Mouse (Mus musculus) lung, embryonic 14.5 days (tissue): ENCODE measurements around the gene Tmx2. TPM values are rescaled to one million over a fixed set of nuclear protein-coding genes. Genes with fewer than 3 reads are reported as not detected.
A peak's percentile ranks its signal among the peaks of the same experiment; 100 is the strongest.

Experiments used
- ATAC-seq: fragments of 200-750 bp; cut with Nextera tagmentation; 2 replicates; pipeline ENCODE4 v1.8.0; 2017; ENCODE audit warnings: mild to moderate bottlenecking, moderate TSS enrichment, moderate library complexity; ENCODE audit not compliant: insufficient read depth
- DNase-seq: peaks from one replicate; pipeline ENCODE4 v3.0.0-alpha.2; 2015
- H3K27ac ChIP-seq: fragments of 300-500 bp; sonication (generic); 2 replicates; pipeline ENCODE4 v1.5.1; 2014; ENCODE audit warnings: low read depth, mild to moderate bottlenecking, moderate library complexity
- H3K27me3 ChIP-seq: fragments of 300-500 bp; sonication (generic); 2 replicates; pipeline ENCODE4 v1.6.1; 2014; ENCODE audit warnings: low read length, control low read depth; ENCODE audit not compliant: insufficient read depth
- H3K36me3 ChIP-seq: fragments of 300-500 bp; sonication (generic); 2 replicates; pipeline ENCODE4 v1.6.1; 2014; ENCODE audit warnings: control low read depth; ENCODE audit not compliant: insufficient read depth
- H3K4me1 ChIP-seq: fragments of 300-500 bp; sonication (generic); 2 replicates; pipeline ENCODE4 v1.6.1; 2014; ENCODE audit warnings: antibody characterized with exemption, control low read depth; ENCODE audit not compliant: insufficient read depth
- H3K4me2 ChIP-seq: fragments of 300-500 bp; sonication (generic); 2 replicates; pipeline ENCODE4 v1.6.1; 2014; ENCODE audit warnings: mild to moderate bottlenecking
- H3K4me3 ChIP-seq: fragments of 300-500 bp; sonication (generic); 2 replicates; pipeline ENCODE4 v1.5.1; 2014; ENCODE audit warnings: low read depth, low read length
- H3K9ac ChIP-seq: fragments of 300-500 bp; sonication (generic); 2 replicates; pipeline ENCODE4 v1.6.1; 2014
- H3K9me3 ChIP-seq: fragments of 300-500 bp; sonication (generic); 2 replicates; pipeline ENCODE4 v1.6.1; 2016; ENCODE audit warnings: low read depth, low read length, control low read depth
- CTCF ChIP-seq: IDR thresholded peaks from 2 replicates; pipeline ENCODE4 v1.5.1; 2016; ENCODE audit warnings: antibody characterized with exemption, low read depth
- WGBS: fragments of 180-500 bp; shearing (Covaris S2); extraction: QIAGEN DNeasy Blood & Tissue Kit; methylation state at CpG from one replicate; pipeline ENCODE4 v1.1.7; 2014; 5-methylcytosine and 5-hydroxymethylcytosine counted together
- polyA plus RNA-seq: library from polyadenylated mRNA; unstranded; fragments of >200 nt; fragmentation: Nextera tagmentation; extraction: Ambion mirVana; gene quantifications from 2 replicates; pipeline ENCODE4 v1.2.1, GENCODE M21; 2014

The Tmx2 gene
- polyA plus RNA-seq, 1 experiment from 2014 or later, result 110 TPM

- H3K4me1 ChIP-seq, result no peaks in the 10 kb centered on the region; the same call in 1 of the 2 replicates
- H3K4me2 ChIP-seq, result peak within 1 kb of the TSS; percentile 61
- DNase-seq, result peak; percentile 95
- peak within 1 kb of the TSS; percentile 99 for H3K27ac ChIP-seq
- no peaks in the 10 kb centered on the region for H3K36me3 ChIP-seq
- no peaks in the 10 kb centered on the region for H3K27me3 ChIP-seq
- WGBS, result under 1% methylated on average over 15 of the region's 15 CpGs
- H3K4me3 ChIP-seq, result peak within 1 kb of the TSS; percentile 60
- ATAC-seq, result peak; percentile 98
- H3K9me3 ChIP-seq, result no peaks in the 10 kb centered on the region
- no peak for TF ChIP-seq CTCF
- H3K9ac ChIP-seq, result peak within 1 kb of the TSS; percentile 85
Observed at GRCm38 (mm10) chr2:84650464-84651195, 28.3 kb downstream of the Tmx2 start, which contains the start of gene Ctnnd1. Ctnnd1 (minus strand) TSS chr2:84650765.

- DNase-seq (peak; percentile 52), ATAC-seq (no peak)
- TF ChIP-seq CTCF, result no peak
- Histone ChIP-seq H3K4me1 (no peaks in the 10 kb centered on the region; the same call in 1 of the 2 replicates), H3K27ac (peak overlapping the region; percentile 99), H3K4me3 (peak overlapping the region; percentile 60), H3K4me2 (peak overlapping the region; percentile 61), H3K36me3 (no peaks in the 10 kb centered on the region), H3K9ac (peak overlapping the region; percentile 85), H3K9me3 (no peaks in the 10 kb centered on the region), H3K27me3 (no peaks in the 10 kb centered on the region)
- WGBS, result 0% methylated on average over 10 of the region's 10 CpGs
Observed at GRCm38 (mm10) chr2:84649674-84650073, 29.3 kb downstream of the Tmx2 start.

DNA sequence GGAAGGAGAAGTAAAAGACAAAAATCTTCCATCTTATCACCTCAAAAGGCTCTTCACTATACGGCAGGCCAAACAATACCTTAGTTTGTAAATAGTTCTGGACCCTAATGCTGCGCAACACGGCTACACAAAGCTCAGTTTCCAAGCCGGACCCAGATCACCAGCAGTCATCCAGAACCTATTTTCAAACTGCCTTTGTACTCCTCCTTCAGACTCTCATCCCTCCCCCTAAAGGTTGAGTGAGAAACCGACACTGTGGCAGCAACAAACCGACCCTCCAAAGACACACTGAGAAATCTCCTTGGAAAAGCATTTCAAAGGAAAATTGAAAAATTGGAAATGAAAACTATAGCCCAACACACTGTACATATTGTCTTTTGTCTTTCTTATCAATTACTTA lies 30.6 kb downstream of the Tmx2 start:
- H3K4me2 ChIP-seq, result peak overlapping the region; percentile 61
- no peaks in the 10 kb centered on the region for H3K9me3 ChIP-seq
- peak overlapping the region; percentile 55 for H3K9ac ChIP-seq
- no peaks in the 10 kb centered on the region for H3K36me3 ChIP-seq
- no peaks in the 10 kb centered on the region; the same call in 1 of the 2 replicates for H3K4me1 ChIP-seq
- DNase-seq, result peak; percentile 64
- ATAC-seq, result no peak; the same call in 1 of the 2 replicates
- WGBS, result 25% methylated on average over 6 of the region's 6 CpGs
- TF ChIP-seq CTCF, result peak; percentile 47
- H3K27me3 ChIP-seq, result no peaks in the 10 kb centered on the region
- peak overlapping the region; percentile 60 for H3K4me3 ChIP-seq
- H3K27ac ChIP-seq, result no peak overlapping the region

- no peak for TF ChIP-seq CTCF
- no peak overlapping the region for H3K27ac ChIP-seq
- no peaks in the 10 kb centered on the region for H3K36me3 ChIP-seq
- 86% methylated on average over 6 of the region's 6 CpGs for WGBS
- H3K9ac ChIP-seq, result no peak overlapping the region
- ATAC-seq (no peak), DNase-seq (no peak)
- no peak overlapping the region for H3K4me3 ChIP-seq
- peak overlapping the region; percentile 61 for H3K4me2 ChIP-seq
- no peaks in the 10 kb centered on the region; the same call in 1 of the 2 replicates for H3K4me1 ChIP-seq
- H3K27me3 ChIP-seq, result no peaks in the 10 kb centered on the region
- H3K9me3 ChIP-seq, result no peaks in the 10 kb centered on the region
Observed at GRCm38 (mm10) chr2:84647051-84647568, 31.8 kb downstream of the Tmx2 start.

DNA sequence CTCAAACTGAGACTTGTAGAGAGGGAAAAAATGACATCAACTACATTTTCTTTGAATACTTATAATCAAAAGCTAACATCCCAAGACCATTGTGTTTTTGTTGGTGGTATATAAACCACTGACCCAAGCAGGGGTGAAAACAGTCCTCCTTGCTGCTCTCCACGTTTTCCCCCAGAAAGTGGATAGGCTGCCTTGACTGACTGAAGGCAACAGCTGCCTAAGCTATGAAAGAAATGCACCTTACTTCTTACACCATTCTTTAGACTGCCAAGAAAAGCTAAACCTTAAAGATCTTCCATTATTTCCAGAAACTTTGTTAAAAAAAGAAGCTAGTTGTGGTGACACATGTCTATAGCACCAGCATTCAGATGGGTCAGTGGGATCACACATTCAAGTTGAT lies 32.8 kb downstream of the Tmx2 start:
- no peak overlapping the region for H3K4me3 ChIP-seq
- H3K27ac ChIP-seq, result no peak overlapping the region

DNA sequence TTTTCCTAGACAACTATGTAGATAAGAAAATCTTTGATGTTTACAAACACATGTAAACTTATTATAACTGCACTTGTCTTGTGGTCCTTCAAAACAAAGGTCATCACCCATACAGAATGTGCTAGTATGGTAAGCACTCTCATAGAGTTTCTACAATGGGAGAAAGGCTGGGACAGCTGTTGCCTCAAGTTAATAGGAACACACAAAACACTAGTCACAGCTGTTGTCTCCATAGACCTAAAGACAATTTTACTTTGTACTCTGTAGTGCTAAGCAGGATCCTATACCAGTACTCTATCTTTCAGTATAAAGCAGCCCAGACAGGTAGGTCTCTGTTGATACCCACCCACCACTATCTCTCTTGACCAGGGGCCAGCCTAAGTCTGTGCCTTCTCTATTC lies 38.1 kb downstream of the Tmx2 start:
- no peak overlapping the region for H3K4me3 ChIP-seq
- no peak for TF ChIP-seq CTCF
- H3K4me2 ChIP-seq, result no peak overlapping the region
- H3K27me3 ChIP-seq, result no peaks in the 10 kb centered on the region
- peaks cover 5% of the 10 kb centered on the region; the same call in 1 of the 2 replicates for H3K36me3 ChIP-seq
- H3K4me1 ChIP-seq, result peaks cover 23% of the 10 kb centered on the region
- ATAC-seq (no peak), DNase-seq (no peak)
- no peaks in the 10 kb centered on the region for H3K9me3 ChIP-seq
- H3K9ac ChIP-seq, result no peak overlapping the region
- H3K27ac ChIP-seq, result no peak overlapping the region

More for the DNA sequence above, 32.8 kb downstream of the Tmx2 start:
- TF ChIP-seq CTCF, result no peak
- Histone ChIP-seq H3K9ac (no peak overlapping the region), H3K27me3 (no peaks in the 10 kb centered on the region), H3K4me2 (0 out of 2 replicates have a peak overlapping the region, but pooled peaks have one; percentile 10), H3K4me1 (no peaks in the 10 kb centered on the region; the same call in 1 of the 2 replicates), H3K36me3 (no peaks in the 10 kb centered on the region), H3K9me3 (no peaks in the 10 kb centered on the region)
- WGBS, result 63% methylated on average over 1 of the region's 1 CpGs
- ATAC-seq (no peak), DNase-seq (no peak)
